Mouse (Mus musculus): Measurements from ENCODE around the gene Sgms2. TPM values are rescaled to one million over a fixed set of nuclear protein-coding genes. Genes with fewer than 3 reads are reported as not detected.
"Not testable (repeated sequence)": the region's sequence is repeated elsewhere in the genome, so short reads cannot be mapped to it uniquely, and the experiment has no call there.

Gene Sgms2
- polyA plus RNA-seq, 1 experiment from 2014 or later: 0.57 TPM

DNA sequence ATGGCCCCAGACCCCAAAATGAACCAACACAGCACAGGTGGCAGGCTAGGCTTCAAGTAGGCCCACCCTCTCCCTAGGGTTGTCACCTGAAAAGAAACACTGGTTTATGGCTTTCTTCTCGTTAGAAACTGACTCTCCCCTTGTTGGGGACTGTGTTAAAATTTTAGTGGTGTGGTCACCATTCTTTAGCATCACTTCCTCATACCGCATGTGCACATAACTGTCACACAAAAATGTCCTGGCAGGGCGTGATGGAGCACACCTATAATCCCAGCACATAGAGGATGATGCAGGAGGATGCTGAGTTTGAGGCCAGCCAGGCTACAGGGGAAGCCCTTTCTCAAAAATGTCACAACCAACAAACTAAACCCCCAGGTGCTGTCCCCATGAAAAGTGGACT is 133.6 kb downstream of the Sgms2 start:
- 77% methylated on average over 3 of the region's 3 CpGs for WGBS
- H3K36me3 ChIP-seq: no peaks in the 10 kb centered on the region
- no peak for ATAC-seq (ENCODE audit: extremely low read depth, insufficient number of reproducible peaks, low FRiP score, low TSS enrichment)

DNA sequence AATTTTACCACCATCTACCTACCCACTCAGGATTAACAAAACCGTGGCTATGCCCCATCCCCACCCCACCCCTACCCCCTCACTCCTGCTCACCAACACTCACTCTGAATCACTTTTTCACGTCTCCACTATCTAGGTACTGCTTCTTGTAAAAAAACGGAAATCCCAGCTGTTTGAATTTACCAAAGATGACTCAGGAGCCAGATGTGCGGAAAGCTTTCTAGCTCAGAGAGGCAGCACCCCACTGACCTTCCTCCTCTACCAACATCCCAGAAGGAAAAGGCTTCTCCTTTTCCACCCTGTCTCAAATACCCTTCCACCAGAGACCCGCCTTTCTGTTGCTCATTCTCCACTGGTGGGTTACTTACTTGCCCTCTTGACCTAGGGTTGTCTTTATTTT is 135.2 kb downstream of the Sgms2 start:
- H3K9ac ChIP-seq: no peak overlapping the region
- H3K27ac ChIP-seq (replicated peaks): no peak overlapping the region
- H3K9me3 ChIP-seq: no peaks in the 10 kb centered on the region
- ATAC-seq (ENCODE audit: extremely low read depth, insufficient number of reproducible peaks, low FRiP score, low TSS enrichment): no peak
- no peaks in the 10 kb centered on the region for H3K27me3 ChIP-seq (replicated peaks)
- no peaks in the 10 kb centered on the region for H3K4me1 ChIP-seq
- WGBS: 51% methylated on average over 5 of the region's 5 CpGs
- H3K36me3 ChIP-seq: no peaks in the 10 kb centered on the region
- H3K4me3 ChIP-seq: no peak overlapping the region
- H3K4me2 ChIP-seq: no peak overlapping the region

More for the DNA sequence above, 133.6 kb downstream of the Sgms2 start:
- Histone ChIP-seq H3K4me1 (no peaks in the 10 kb centered on the region), H3K27ac (replicated peaks) (no peak overlapping the region), H3K9me3 (no peaks in the 10 kb centered on the region), H3K4me2 (no peak overlapping the region), H3K9ac (no peak overlapping the region), H3K27me3 (replicated peaks) (no peaks in the 10 kb centered on the region), H3K4me3 (no peak overlapping the region)

DNA sequence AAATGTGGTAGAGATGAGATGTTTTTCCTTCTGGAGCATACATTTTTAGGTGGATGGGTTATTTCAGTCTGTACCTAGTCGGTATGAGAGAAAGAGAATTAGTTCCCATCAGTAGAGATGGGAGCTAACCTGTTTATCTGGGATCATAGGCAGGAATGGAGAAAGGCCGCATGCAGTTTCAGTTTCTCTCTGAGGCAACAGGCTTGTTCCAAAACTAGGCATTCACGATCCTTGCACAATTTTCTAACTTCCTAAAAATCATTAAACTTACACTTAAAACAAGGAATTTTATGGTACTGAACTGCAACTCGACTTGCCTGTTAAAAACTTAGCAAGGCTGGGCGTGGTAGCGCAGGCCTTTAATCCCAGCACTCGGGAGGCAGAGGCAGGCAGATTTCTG is 140.7 kb downstream of the Sgms2 start:
- Histone ChIP-seq H3K27ac (replicated peaks) (no peak overlapping the region), H3K27me3 (replicated peaks) (no peaks in the 10 kb centered on the region), H3K4me1 (no peaks in the 10 kb centered on the region), H3K4me2 (no peak overlapping the region), H3K36me3 (no peaks in the 10 kb centered on the region), H3K9ac (no peak overlapping the region), H3K9me3 (no peaks in the 10 kb centered on the region), H3K4me3 (no peak overlapping the region)
- 83% methylated on average over 7 of the region's 7 CpGs for WGBS
- no peak for ATAC-seq (ENCODE audit: extremely low read depth, insufficient number of reproducible peaks, low FRiP score, low TSS enrichment)

DNA sequence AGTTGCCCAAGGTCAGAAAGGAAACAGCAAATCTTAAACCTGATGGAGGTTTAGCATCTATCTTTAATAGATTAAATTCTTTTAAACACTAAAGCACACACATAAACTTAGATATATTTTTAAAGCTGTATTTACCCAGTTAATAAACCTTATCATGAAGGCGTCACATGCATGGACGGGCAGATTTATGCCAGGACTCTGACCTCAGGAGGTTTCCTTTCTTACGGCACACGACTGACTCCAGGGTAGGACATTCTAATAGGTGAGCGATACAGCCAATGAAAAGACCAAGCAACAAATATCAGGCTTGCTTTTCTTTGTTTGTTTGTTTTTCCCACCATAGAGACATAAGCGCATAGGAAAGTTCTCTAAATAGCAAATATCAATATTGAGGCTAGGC is 142.2 kb downstream of the Sgms2 start:
- H3K9ac ChIP-seq: no peak overlapping the region
- no peak for ATAC-seq (ENCODE audit: extremely low read depth, insufficient number of reproducible peaks, low FRiP score, low TSS enrichment)
- WGBS: 75% methylated on average over 6 of the region's 6 CpGs
- no peaks in the 10 kb centered on the region for H3K9me3 ChIP-seq
- H3K27ac ChIP-seq (replicated peaks): no peak overlapping the region
- no peaks in the 10 kb centered on the region for H3K27me3 ChIP-seq (replicated peaks)
- no peaks in the 10 kb centered on the region for H3K4me1 ChIP-seq
- no peak overlapping the region for H3K4me3 ChIP-seq
- no peaks in the 10 kb centered on the region for H3K36me3 ChIP-seq
- no peak overlapping the region for H3K4me2 ChIP-seq

DNA sequence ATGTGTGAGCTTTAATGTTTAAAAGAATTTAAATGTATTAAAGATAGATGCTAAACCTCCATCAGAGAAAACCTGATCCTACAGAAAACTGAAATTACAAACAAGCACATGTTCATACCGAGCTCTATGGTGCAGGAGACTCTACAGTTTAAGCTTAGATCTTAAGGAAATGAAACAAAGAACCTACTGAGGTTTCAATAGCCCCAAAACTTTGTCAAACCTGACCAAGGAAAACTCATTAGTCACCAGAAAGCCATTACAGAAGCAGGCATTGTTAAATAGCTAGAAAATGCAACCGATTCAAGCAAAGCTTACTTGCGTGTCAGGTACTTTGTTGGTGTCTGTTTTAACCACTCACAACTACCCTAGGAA is 142.6 kb downstream of the Sgms2 start:
- Histone ChIP-seq H3K9ac (no peak overlapping the region), H3K36me3 (no peaks in the 10 kb centered on the region), H3K27ac (replicated peaks) (no peak overlapping the region), H3K4me1 (no peaks in the 10 kb centered on the region), H3K9me3 (no peaks in the 10 kb centered on the region), H3K4me2 (no peak overlapping the region), H3K27me3 (replicated peaks) (no peaks in the 10 kb centered on the region), H3K4me3 (no peak overlapping the region)
- whole genome bisulfite sequencing: 78% methylated on average over 3 of the region's 3 CpGs
- ATAC-seq (ENCODE audit: extremely low read depth, insufficient number of reproducible peaks, low FRiP score, low TSS enrichment): no peak

DNA sequence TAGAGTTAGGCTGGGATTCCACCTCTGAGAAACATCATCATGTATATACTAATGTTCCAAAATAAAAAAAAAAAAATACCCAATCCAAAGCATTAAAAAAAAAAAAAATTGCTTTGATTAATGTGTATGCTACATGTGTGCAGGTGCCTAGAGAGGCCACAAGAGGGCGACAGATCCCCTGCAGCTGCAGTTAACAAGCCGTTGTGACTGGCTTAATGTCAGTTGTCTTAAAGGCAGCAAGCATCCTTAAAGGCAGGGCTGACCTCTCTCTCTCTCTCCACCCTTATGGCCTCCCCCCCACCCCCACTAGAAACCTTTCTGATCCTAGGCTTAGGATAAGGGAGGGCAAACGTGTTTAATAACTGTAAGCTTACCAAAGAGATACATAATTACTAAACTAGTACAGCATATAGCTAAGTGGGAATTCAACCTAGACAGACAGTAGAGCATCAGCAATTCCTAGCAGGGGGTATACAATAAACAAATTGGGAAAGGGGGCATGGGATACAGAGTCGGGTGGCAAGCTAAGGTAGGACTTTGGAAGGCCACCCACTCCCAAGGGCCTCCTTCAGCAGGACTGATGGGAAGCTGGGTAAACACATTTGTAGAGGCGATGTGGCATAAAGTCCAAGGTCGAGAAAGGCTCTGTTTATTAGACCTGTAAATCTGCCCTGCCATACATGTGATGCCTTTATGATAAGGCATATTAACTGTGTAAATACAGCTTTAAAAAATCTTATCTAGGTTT is 143.2 kb downstream of the Sgms2 start:
- Histone ChIP-seq H3K27ac (replicated peaks) (no peak overlapping the region), H3K27me3 (replicated peaks) (no peaks in the 10 kb centered on the region)
- 57% methylated on average over 6 of the region's 6 CpGs for WGBS

DNA sequence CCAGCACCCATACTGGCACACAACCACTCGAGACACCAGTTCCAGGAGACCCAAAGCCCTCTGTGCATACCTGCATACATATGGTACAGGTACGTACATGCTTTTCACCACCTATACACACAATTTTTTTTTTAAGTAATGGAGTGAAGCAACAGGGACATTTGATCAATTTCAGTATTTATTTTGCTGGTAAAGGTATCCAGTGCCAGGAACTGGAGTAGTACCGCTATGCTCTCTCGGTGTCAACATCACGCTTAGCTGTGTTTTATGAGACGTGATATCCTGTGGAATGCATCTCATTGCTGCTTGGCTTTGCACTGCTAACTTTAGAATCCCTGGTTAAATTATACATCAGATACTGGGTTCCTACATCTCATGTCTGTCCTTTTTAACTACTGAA is 145.3 kb downstream of the Sgms2 start:
- Histone ChIP-seq H3K9me3 (no peaks in the 10 kb centered on the region), H3K4me3 (no peak overlapping the region), H3K4me1 (no peaks in the 10 kb centered on the region), H3K4me2 (no peak overlapping the region), H3K27me3 (replicated peaks) (no peaks in the 10 kb centered on the region), H3K36me3 (no peaks in the 10 kb centered on the region), H3K27ac (replicated peaks) (no peak overlapping the region), H3K9ac (no peak overlapping the region)
- WGBS: 84% methylated on average over 6 of the region's 6 CpGs
- ATAC-seq (ENCODE audit: extremely low read depth, insufficient number of reproducible peaks, low FRiP score, low TSS enrichment): no peak

More for the DNA sequence above, 143.2 kb downstream of the Sgms2 start:
- Histone ChIP-seq H3K4me3 (no peak overlapping the region), H3K36me3 (no peaks in the 10 kb centered on the region), H3K4me2 (no peak overlapping the region), H3K9ac (no peak overlapping the region), H3K4me1 (no peaks in the 10 kb centered on the region), H3K9me3 (no peaks in the 10 kb centered on the region)
- no peak for ATAC-seq (ENCODE audit: extremely low read depth, insufficient number of reproducible peaks, low FRiP score, low TSS enrichment)

DNA sequence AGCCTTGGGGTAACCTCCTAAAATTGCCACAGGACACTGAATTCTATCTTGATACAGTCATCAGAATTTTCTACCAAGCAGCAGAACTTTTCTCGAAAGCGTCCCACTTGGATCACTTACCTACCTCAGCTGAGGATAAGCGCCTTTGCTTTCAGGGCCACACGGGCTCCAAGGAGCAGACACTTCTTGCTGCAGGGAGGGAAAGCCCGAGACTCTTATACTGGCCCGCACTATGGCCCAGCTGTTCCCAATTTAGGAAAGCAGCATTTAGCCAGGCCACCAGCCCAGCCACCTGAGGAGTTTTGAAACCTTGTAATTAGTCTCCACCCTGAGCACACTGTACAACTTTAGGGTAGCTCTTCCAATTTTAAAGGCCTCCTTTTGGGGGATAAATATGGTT is 147.9 kb downstream of the Sgms2 start:
- H3K27me3 ChIP-seq (replicated peaks): no peaks in the 10 kb centered on the region
- H3K4me1 ChIP-seq: no peaks in the 10 kb centered on the region
- no peaks in the 10 kb centered on the region for H3K36me3 ChIP-seq
- no peak overlapping the region for H3K4me2 ChIP-seq
- no peak overlapping the region for H3K4me3 ChIP-seq
- no peak overlapping the region for H3K9ac ChIP-seq
- 76% methylated on average over 6 of the region's 6 CpGs for WGBS
- no peaks in the 10 kb centered on the region for H3K9me3 ChIP-seq
- no peak for ATAC-seq (ENCODE audit: extremely low read depth, insufficient number of reproducible peaks, low FRiP score, low TSS enrichment)
- H3K27ac ChIP-seq (replicated peaks): no peak overlapping the region

DNA sequence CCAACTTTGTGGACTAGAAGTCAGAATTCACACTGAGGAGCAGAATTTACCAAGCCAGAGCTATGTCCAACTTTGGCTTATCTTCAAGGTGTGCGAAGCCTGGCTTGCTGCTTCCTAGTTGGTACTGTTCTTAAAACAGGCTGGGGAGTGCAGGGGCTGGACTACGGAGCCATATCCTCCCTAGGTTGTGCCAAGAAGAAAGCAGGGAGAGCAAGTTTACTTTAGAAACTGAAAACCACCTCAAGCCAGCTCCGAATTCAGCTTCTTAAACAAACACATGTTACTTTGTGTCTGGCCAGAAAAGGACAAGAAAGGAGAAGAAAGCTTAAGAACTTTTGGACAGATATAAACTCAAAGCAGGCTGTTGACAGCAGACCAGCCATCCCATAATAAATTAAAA is 150.3 kb downstream of the Sgms2 start:
- no peaks in the 10 kb centered on the region for H3K4me1 ChIP-seq
- no peak overlapping the region for H3K9ac ChIP-seq
- WGBS: 67% methylated on average over 3 of the region's 3 CpGs
- no peak overlapping the region for H3K27ac ChIP-seq (replicated peaks)
- no peak overlapping the region for H3K4me3 ChIP-seq
- no peak overlapping the region for H3K4me2 ChIP-seq
- no peak for ATAC-seq (ENCODE audit: extremely low read depth, insufficient number of reproducible peaks, low FRiP score, low TSS enrichment)
- H3K27me3 ChIP-seq (replicated peaks): no peaks in the 10 kb centered on the region
- no peaks in the 10 kb centered on the region for H3K36me3 ChIP-seq
- H3K9me3 ChIP-seq: no peaks in the 10 kb centered on the region

DNA sequence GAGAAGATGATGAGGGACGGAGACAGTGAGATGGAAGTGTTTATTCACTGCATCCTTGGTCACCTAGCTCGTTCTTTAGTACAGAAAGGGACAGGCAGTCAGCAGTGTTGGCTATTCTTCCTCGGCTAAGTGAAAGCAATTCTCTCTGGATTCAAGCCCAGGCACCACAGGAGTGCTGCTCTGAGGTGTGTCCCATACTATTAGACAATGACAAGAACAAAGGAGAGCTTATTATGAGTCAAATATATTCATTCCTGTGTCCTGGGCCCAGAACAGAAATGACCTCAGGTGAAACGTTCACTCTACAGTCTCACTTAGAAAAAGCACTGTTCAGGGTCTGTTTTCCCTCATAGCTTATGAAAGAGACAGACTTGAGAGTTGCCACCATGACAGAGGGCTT is 151.9 kb downstream of the Sgms2 start:
- no peaks in the 10 kb centered on the region for H3K36me3 ChIP-seq
- no peak for ATAC-seq (ENCODE audit: extremely low read depth, insufficient number of reproducible peaks, low FRiP score, low TSS enrichment)
- no peak overlapping the region for H3K9ac ChIP-seq
- 75% methylated on average over 4 of the region's 4 CpGs for WGBS
- no peaks in the 10 kb centered on the region for H3K9me3 ChIP-seq
- no peaks in the 10 kb centered on the region for H3K27me3 ChIP-seq (replicated peaks)
- H3K4me3 ChIP-seq: no peak overlapping the region
- H3K27ac ChIP-seq (replicated peaks): no peak overlapping the region
- H3K4me1 ChIP-seq: peaks cover 12% of the 10 kb centered on the region
- no peak overlapping the region for H3K4me2 ChIP-seq

DNA sequence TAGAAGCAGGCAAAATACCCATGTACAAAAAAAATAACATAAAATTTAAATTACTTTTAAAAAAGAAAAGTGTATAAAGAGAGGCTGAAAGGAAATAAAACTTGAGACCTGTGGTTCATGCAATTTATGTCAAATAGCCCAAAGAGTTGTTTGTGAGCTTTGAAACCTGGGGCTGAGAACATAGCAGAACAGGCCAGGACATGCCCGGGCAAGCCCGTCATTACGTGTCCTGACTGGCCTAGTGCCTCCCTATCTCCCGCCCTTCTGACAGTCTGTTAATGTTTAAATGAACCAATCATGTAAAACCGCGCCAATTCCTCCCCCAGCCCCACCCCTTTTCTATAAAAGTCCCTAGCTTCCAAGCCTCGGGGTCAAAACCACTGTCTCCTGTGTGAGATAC is 153.5 kb downstream of the Sgms2 start:
- H3K9me3 ChIP-seq; H3K27ac ChIP-seq (replicated peaks); H3K9ac ChIP-seq; ATAC-seq (ENCODE audit: extremely low read depth, insufficient number of reproducible peaks, low FRiP score, low TSS enrichment); H3K4me3 ChIP-seq; H3K36me3 ChIP-seq; H3K27me3 ChIP-seq (replicated peaks); H3K4me2 ChIP-seq: not testable (repeated sequence)
- peaks cover 22% of the 10 kb centered on the region for H3K4me1 ChIP-seq
- 94% methylated on average over 5 of the region's 7 CpGs for WGBS

DNA sequence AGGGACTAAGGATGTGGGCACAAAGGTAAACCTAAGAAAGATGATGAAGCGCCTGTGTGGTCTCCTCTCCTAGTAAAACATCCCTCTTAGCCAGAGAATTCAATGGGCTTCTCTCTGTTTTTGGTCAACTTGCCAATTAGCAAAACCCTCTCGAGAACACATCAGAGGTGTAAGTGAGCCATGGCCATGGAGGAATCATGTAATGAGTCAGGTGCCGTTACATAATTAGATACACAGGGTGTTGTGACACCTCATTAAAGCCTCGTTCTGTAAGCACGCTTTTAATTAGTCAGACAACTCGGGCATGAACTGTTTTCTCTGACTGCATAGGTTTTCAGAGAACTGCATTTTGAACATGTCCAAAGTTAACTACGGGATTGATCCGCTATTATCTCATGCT is 154.6 kb downstream of the Sgms2 start:
- Histone ChIP-seq H3K36me3 (no peaks in the 10 kb centered on the region), H3K9me3 (no peaks in the 10 kb centered on the region), H3K27ac (replicated peaks) (no peak overlapping the region), H3K4me2 (no peak overlapping the region), H3K4me1 (peaks cover 22% of the 10 kb centered on the region), H3K27me3 (replicated peaks) (no peaks in the 10 kb centered on the region), H3K9ac (no peak overlapping the region), H3K4me3 (no peak overlapping the region)
- no peak for ATAC-seq (ENCODE audit: extremely low read depth, insufficient number of reproducible peaks, low FRiP score, low TSS enrichment)
- 82% methylated on average over 8 of the region's 8 CpGs for WGBS
